Mouse (Mus musculus) limb, embryonic 13.5 days (tissue): ENCODE data around the gene Appl1. TPM values are rescaled to one million over a fixed set of nuclear protein-coding genes. Genes with fewer than 3 reads are reported as not detected.

Experiments
- ATAC-seq: fragments of 200-750 bp; cut with Nextera tagmentation; 2 replicates; pipeline ENCODE4 v1.8.0; 2017; ENCODE audit warnings: low read depth, moderate number of reproducible peaks, moderate TSS enrichment; ENCODE audit not compliant: low FRiP score
- H3K27ac ChIP-seq: fragments of 300-500 bp; sonication (generic); 2 replicates; pipeline ENCODE4 v1.5.1; 2015; ENCODE audit warnings: inconsistent platforms, mild to moderate bottlenecking, moderate library complexity
- H3K27me3 ChIP-seq: fragments of 300-500 bp; sonication (generic); 2 replicates; pipeline ENCODE4 v1.6.1; 2015; ENCODE audit warnings: mild to moderate bottlenecking, inconsistent platforms
- H3K36me3 ChIP-seq: fragments of 300-500 bp; sonication (generic); 2 replicates; pipeline ENCODE4 v1.6.1; 2015; ENCODE audit warnings: inconsistent platforms, mild to moderate bottlenecking, moderate library complexity
- H3K4me1 ChIP-seq: fragments of 300-500 bp; sonication (generic); 2 replicates; pipeline ENCODE4 v1.6.1; 2015; ENCODE audit warnings: inconsistent platforms
- H3K4me2 ChIP-seq: fragments of 300-500 bp; sonication (generic); replicated peaks from 2 replicates; pipeline ENCODE4 v1.6.1; 2015; ENCODE audit warnings: inconsistent platforms, mild to moderate bottlenecking, moderate library complexity
- H3K4me3 ChIP-seq: fragments of 300-500 bp; sonication (generic); 2 replicates; pipeline ENCODE4 v1.5.1; 2015; ENCODE audit warnings: moderate library complexity, mild to moderate bottlenecking, inconsistent platforms
- H3K9ac ChIP-seq: fragments of 300-500 bp; sonication (generic); 2 replicates; pipeline ENCODE4 v1.6.1; 2015; ENCODE audit warnings: mild to moderate bottlenecking, inconsistent platforms
- H3K9me3 ChIP-seq: fragments of 300-500 bp; sonication (generic); 2 replicates; pipeline ENCODE4 v1.6.1; 2016; ENCODE audit warnings: inconsistent platforms
- WGBS: fragments of 180-500 bp; shearing (Covaris S2); methylation state at CpG from one replicate; pipeline ENCODE4 v1.1.7; 2015; 5-methylcytosine and 5-hydroxymethylcytosine counted together
- polyA plus RNA-seq: library from polyadenylated mRNA; unstranded; fragments of >200 nt; fragmentation: Nextera tagmentation; extraction: Ambion mirVana; gene quantifications from 2 replicates; pipeline ENCODE4 v1.2.1, GENCODE M21; 2015

Gene Appl1
- polyA plus RNA-seq, 1 experiment from 2014 or later = 51.5 TPM

GRCm38 (mm10) chr14:26988694-26989093 lies 17.7 kb upstream of the Appl1 start:
- no peak overlapping the region for H3K4me3 ChIP-seq
- peaks cover 10% of the 10 kb centered on the region for H3K4me1 ChIP-seq
- no peak overlapping the region for H3K4me2 ChIP-seq
- no peaks in the 10 kb centered on the region for H3K27me3 ChIP-seq
- H3K9me3 ChIP-seq = peaks cover 6% of the 10 kb centered on the region; the same call in 1 of the 2 replicates
- no peak overlapping the region for H3K9ac ChIP-seq
- 78% methylated on average over 2 of the region's 2 CpGs for WGBS
- no peak overlapping the region for H3K27ac ChIP-seq
- ATAC-seq = no peak
- H3K36me3 ChIP-seq = no peaks in the 10 kb centered on the region

DNA sequence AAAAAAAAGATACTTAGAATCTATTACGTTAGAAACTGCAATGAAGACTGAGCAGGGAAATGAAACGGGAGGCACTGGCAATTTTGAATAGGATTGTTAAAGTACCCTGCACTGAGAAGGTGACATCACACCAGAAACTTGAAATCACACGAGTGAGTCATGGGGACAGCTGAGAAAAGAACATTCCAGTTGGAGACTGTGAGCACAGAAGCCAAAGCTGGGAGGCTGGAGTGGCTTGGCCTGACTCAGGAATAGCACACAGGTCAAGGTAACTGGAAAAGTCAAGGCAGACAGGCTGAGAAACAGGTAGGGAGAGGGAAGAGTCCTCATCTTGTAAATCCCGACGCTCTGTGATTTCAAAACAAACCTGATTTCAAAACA lies 11.1 kb upstream of the Appl1 start:
- WGBS = 76% methylated on average over 5 of the region's 5 CpGs
- H3K27ac ChIP-seq = no peak overlapping the region
- H3K4me1 ChIP-seq = peaks cover 5% of the 10 kb centered on the region
- H3K36me3 ChIP-seq = peaks cover 7% of the 10 kb centered on the region; the same call in 1 of the 2 replicates
- H3K4me2 ChIP-seq = no peak overlapping the region
- no peaks in the 10 kb centered on the region for H3K27me3 ChIP-seq
- peaks cover 13% of the 10 kb centered on the region for H3K9me3 ChIP-seq
- no peak overlapping the region for H3K4me3 ChIP-seq
- ATAC-seq = no peak
- H3K9ac ChIP-seq = no peak overlapping the region

- Histone ChIP-seq H3K27ac (no peak overlapping the region), H3K4me2 (no peak overlapping the region), H3K4me3 (no peak overlapping the region), H3K27me3 (no peaks in the 10 kb centered on the region), H3K4me1 (peaks cover 6% of the 10 kb centered on the region), H3K36me3 (peaks cover 7% of the 10 kb centered on the region; the same call in 1 of the 2 replicates), H3K9ac (no peak overlapping the region), H3K9me3 (peaks cover 13% of the 10 kb centered on the region)
- 72% methylated on average over 5 of the region's 5 CpGs for WGBS
- ATAC-seq = no peak
Measured at GRCm38 (mm10) chr14:26981494-26982149, 10.6 kb upstream of the Appl1 start.

GRCm38 (mm10) chr14:26981021-26981420 lies 10.0 kb upstream of the Appl1 start:
- ATAC-seq = no peak
- WGBS = 96% methylated on average over 8 of the region's 8 CpGs
- no peaks in the 10 kb centered on the region for H3K27me3 ChIP-seq

GRCm38 (mm10) chr14:26979808-26980207 lies 8.8 kb upstream of the Appl1 start:
- Histone ChIP-seq H3K9me3 (peaks cover 7% of the 10 kb centered on the region), H3K27ac (no peak overlapping the region), H3K9ac (no peak overlapping the region), H3K4me1 (peaks cover 6% of the 10 kb centered on the region), H3K4me3 (no peak overlapping the region), H3K4me2 (no peak overlapping the region), H3K36me3 (peaks cover 7% of the 10 kb centered on the region; the same call in 1 of the 2 replicates), H3K27me3 (no peaks in the 10 kb centered on the region)
- ATAC-seq = no peak
- WGBS = 91% methylated on average over 3 of the region's 3 CpGs

More at GRCm38 (mm10) chr14:26981021-26981420, 10.0 kb upstream of the Appl1 start:
- Histone ChIP-seq H3K9me3 (peaks cover 13% of the 10 kb centered on the region), H3K4me1 (peaks cover 6% of the 10 kb centered on the region), H3K4me3 (no peak overlapping the region), H3K36me3 (peaks cover 7% of the 10 kb centered on the region; the same call in 1 of the 2 replicates), H3K9ac (no peak overlapping the region), H3K27ac (no peak overlapping the region), H3K4me2 (no peak overlapping the region)

- no peak overlapping the region for H3K4me3 ChIP-seq
- H3K27ac ChIP-seq = no peak overlapping the region
- ATAC-seq = no peak
- no peaks in the 10 kb centered on the region for H3K27me3 ChIP-seq
- H3K36me3 ChIP-seq = peaks cover 7% of the 10 kb centered on the region; the same call in 1 of the 2 replicates
- 41% methylated on average over 2 of the region's 2 CpGs for WGBS
- H3K4me1 ChIP-seq = peaks cover 6% of the 10 kb centered on the region
- no peak overlapping the region for H3K9ac ChIP-seq
- H3K4me2 ChIP-seq = no peak overlapping the region
- peaks cover 7% of the 10 kb centered on the region for H3K9me3 ChIP-seq
Measured at GRCm38 (mm10) chr14:26977500-26977899, 6.5 kb upstream of the Appl1 start.

DNA sequence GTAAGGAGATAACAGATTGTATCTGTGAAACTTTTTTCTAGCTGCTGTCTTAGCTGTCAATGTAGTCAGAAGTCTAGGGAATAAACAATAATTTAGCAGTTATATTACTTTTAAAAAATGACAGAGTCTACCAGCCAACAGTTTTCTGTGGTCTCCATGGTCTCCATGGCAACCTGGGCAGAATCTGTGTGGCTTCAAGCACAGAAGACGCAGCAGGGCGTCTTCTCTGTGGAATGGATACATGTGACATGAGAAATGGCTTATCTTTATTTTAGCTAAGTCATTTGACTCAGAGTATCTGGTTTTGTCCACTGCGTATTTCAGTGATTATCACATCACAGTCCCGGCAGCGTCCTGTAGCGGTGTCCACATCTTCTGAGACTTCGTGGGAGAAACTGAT lies 5.2 kb upstream of the Appl1 start:
- Histone ChIP-seq H3K27ac (no peak overlapping the region), H3K4me3 (no peak overlapping the region), H3K9me3 (peaks cover 6% of the 10 kb centered on the region), H3K4me1 (peaks cover 6% of the 10 kb centered on the region), H3K9ac (no peak overlapping the region), H3K27me3 (no peaks in the 10 kb centered on the region), H3K36me3 (peaks cover 6% of the 10 kb centered on the region; the same call in 1 of the 2 replicates), H3K4me2 (no peak overlapping the region)
- ATAC-seq = no peak
- 84% methylated on average over 7 of the region's 7 CpGs for WGBS

DNA sequence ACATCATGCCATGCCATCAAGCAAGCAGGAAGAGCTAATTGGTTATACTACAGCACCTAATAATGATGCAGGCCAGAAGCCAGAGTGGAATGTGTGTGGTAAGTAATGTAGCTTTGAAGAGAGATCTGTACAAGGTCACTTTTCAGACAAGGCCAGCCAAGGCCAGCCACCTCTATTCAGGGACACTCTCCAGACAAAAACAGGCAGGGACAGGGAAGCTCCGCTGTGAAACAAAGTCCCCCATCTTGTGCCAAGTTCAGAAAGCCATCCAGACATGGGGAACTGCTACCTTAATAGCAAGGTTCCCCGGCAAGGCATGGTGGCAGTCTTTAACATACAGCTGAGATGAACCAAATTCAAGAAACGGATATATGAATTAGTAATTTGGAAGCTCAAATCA lies 4.5 kb upstream of the Appl1 start:
- Histone ChIP-seq H3K4me3 (no peak overlapping the region), H3K9me3 (no peaks in the 10 kb centered on the region), H3K4me1 (peaks cover 6% of the 10 kb centered on the region), H3K27me3 (no peaks in the 10 kb centered on the region), H3K27ac (no peak overlapping the region), H3K4me2 (no peak overlapping the region), H3K36me3 (no peaks in the 10 kb centered on the region), H3K9ac (no peak overlapping the region)
- no peak for ATAC-seq
- WGBS = 64% methylated on average over 3 of the region's 3 CpGs

- Histone ChIP-seq H3K4me3 (no peak overlapping the region), H3K36me3 (no peaks in the 10 kb centered on the region), H3K27ac (no peak overlapping the region), H3K27me3 (no peaks in the 10 kb centered on the region), H3K9me3 (no peaks in the 10 kb centered on the region), H3K4me2 (no peak overlapping the region), H3K4me1 (peaks cover 19% of the 10 kb centered on the region), H3K9ac (no peak overlapping the region)
- WGBS = 82% methylated on average over 2 of the region's 2 CpGs
- no peak for ATAC-seq
Measured at GRCm38 (mm10) chr14:26973089-26973488, 2.1 kb upstream of the Appl1 start.

DNA sequence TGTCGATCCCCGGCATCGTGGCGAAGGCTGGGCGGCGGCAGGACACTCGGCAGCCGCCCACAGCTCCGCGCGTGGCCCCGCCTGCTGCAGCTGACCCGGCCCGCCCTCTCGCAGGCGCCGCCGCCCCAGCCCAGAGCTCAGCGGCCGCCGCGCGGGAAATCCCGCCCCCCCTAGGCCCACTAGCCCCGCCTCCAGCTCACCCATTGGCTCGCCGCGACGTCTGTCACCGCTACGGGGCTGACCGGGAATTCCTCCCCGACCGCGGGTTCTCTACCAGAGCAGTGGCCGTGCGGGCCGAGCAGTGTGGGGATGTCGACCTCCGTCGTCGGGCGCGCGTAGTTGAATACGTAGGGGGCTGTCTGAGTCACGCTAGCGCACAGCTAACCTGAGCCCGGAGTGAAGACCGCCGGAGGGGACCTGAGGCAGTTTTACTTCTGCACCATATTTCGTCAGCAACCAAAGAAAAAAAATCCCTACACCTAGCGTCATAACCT lies 546 bp downstream of the Appl1 start:
- Histone ChIP-seq H3K27me3 (no peaks in the 10 kb centered on the region), H3K4me3 (peak overlapping the region; percentile 85), H3K9me3 (no peaks in the 10 kb centered on the region), H3K4me1 (peaks cover 15% of the 10 kb centered on the region), H3K27ac (peak overlapping the region; percentile 92), H3K4me2 (peak overlapping the region; percentile 69), H3K36me3 (no peaks in the 10 kb centered on the region), H3K9ac (peak overlapping the region; percentile 88)
- ATAC-seq = peak; percentile 99
- 0% methylated on average over 30 of the region's 53 CpGs for WGBS

DNA sequence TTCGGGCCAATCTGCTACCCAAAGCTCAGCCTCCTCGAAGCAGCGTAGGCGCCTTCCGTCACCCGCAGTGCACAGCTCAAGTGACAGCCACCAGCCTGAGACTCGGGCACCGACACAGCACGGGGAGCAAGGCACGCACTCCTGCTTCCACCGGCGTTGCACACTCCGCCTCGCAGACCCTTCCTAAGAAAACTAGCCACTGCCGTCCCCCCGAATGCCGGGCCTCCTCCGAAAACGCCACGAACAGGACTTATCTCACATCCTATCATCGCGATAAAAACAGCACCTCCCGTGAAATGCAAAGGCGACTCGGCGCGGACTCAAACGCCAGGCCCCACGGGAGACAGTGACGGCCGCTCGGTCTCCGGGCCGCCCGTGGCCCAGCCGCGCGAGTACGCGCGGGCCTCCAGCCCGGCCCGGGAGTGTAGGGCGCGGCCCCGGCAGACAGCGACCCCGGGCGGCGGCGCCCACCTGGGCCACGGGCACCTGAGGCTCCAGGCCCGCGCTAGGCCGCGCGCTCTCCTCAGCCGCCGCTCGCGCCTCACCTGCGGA lies 1.1 kb downstream of the Appl1 start:
- Histone ChIP-seq H3K9me3 (no peaks in the 10 kb centered on the region), H3K4me2 (peak overlapping the region; percentile 69), H3K9ac (peak overlapping the region; percentile 88), H3K4me3 (peak overlapping the region; percentile 85), H3K27me3 (no peaks in the 10 kb centered on the region), H3K36me3 (no peaks in the 10 kb centered on the region), H3K27ac (peak overlapping the region; percentile 92), H3K4me1 (peaks cover 15% of the 10 kb centered on the region)
- under 1% methylated on average over 47 of the region's 62 CpGs for WGBS
- ATAC-seq = peak; percentile 81

- ATAC-seq = no peak
- peak overlapping the region; percentile 88 for H3K9ac ChIP-seq
- peaks cover 15% of the 10 kb centered on the region for H3K4me1 ChIP-seq
- WGBS = 81% methylated on average over 3 of the region's 3 CpGs
- H3K4me2 ChIP-seq = peak overlapping the region; percentile 69
- 0 out of 2 replicates have a peak, but pooled peaks cover 2% of the 10 kb centered on the region for H3K36me3 ChIP-seq
- H3K27ac ChIP-seq = no peak overlapping the region
- H3K4me3 ChIP-seq = peak overlapping the region; percentile 85
- H3K27me3 ChIP-seq = no peaks in the 10 kb centered on the region
- H3K9me3 ChIP-seq = no peaks in the 10 kb centered on the region
Measured at GRCm38 (mm10) chr14:26969164-26969563, 1.9 kb downstream of the Appl1 start.
